Mouse (Mus musculus) A20 (cell line): ENCODE measurements at regions not wholly inside any gene's neighbourhood (a gene's known extent, or its start where the extent isn't known, plus 50 kb on each side); places are given as distances from the start of the nearest gene placed in this dataset.
A peak's percentile ranks its signal among the peaks of the same experiment; 100 is the strongest.

Source experiments
- DNase-seq: peaks from one replicate; pipeline ENCODE4 v3.0.0-alpha.2; 2011; ENCODE audit warnings: low read depth, low spot score

DNA sequence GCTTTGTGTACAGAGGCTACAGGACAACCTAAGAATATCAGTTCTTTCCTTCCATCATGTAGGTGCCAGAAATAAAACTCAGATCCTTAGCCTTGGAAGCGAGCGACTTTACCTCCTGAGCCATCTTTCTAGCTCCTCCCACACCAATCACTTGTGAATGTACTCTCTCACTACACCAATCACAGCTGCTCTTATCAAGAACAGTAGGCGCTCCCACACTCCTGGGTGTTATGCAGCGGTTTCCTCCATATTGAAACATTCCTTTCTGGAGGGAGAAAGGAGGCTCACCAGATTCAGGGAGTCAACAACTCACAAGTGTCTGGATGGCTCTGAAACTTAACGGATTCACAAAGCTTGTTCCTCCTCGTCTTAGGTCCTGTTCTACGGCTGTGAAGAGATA is 168.1 kb upstream of the Arid2 start:
- no peak for DNase-seq

DNA sequence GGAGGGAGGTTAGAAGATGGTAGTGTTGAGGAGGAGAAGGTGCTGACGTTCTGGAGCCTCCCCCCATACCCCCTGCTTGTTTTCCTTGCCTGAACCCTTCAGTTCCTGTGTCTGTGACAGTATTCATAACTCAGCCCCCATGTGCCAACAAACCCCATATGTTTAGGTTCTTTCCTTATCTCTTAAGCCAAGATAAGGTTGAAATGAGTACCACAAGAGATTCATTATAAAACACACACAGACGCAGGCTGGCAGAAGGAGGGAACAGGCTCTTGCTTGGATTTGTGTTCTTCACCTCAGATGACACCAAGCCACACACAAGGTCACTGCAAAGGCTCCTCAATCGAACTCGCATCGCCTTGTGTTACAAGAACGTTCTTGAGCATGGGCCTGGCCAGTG is 162.9 kb upstream of the Arid2 start:
- no peak for DNase-seq

DNA sequence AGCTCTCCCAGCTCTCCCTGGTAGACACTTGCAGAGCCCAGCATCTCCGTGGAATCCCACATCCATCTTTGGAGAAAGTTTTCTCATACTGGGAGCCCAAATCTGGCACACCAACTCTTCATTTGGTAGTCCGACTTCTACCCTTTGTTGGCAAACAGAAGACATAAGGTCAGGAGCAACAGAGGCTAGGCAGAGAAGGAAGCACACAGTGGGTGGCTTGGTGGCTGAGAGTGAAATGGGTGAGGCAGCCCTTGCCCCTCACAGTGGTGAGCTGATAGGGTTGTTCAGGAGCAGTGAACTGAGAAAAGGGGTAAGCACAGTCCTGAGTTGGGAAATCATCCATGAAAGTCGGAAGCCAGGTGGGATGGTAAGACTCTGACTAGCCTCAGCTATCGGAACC is 157.6 kb upstream of the Arid2 start:
- DNase-seq, result no peak

DNA sequence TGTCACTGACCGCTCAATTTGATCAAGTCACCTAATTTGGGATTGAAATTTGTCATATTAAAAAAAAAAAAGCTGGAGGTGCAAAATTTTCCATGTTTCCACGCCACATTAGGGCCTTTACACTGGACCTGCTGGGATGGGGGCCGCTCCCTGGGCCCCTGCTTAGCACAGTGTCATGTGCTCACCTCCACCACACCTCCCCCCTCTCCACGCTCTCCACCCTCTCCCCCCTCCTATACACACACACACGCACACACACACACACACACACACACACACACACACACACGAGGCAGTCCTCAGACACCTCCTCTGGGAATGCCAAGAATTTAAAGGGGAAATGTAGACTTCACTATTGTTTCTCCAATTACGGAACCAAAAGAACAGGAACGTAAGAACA is 156.8 kb upstream of the Arid2 start:
- DNase-seq, result no peak

DNA sequence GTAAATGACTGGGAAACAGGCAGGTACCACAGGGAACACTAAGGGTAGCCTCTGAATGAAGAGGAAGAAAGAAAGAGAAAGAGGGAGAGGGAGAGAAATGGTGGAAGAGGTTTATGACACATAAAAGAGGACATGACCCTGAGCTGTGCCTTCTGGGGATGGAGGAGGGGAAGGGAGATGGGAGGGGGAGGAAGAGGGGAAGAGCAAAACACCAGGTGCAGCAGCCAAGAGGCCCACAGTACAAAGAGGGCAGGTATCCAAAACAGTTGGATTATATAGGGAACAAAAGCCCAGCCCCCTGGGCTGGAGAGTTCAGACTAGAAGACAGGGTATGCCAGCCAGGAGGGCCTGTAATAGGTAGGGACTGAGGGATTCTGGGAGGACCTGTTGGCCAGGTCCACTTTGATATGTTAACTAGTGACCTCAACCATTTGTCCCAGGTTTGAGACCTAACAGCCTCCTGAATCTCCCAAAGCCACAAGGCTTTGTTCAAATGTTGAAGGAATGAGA is 155.7 kb upstream of the Arid2 start:
- DNase-seq, result peak; percentile 6

DNA sequence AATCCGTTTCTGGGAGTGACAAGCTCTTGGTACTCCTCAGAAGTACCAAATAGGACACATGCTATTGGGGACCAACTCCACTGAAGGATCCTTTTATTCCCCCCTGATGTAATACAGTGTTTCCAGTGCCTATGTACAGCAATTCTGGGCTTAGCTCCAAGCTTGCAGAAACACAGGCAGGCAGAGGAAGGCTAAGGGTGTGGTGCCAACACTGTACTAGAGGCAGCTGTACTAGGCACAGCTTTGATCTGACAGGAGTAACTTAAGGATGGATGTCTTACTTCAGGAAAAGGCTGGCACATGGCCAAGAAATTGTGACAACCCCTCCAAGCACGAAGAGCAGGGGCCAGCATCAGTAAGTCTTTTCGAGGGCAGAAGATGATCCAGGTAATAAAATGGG is 154.7 kb upstream of the Arid2 start:
- no peak for DNase-seq

DNA sequence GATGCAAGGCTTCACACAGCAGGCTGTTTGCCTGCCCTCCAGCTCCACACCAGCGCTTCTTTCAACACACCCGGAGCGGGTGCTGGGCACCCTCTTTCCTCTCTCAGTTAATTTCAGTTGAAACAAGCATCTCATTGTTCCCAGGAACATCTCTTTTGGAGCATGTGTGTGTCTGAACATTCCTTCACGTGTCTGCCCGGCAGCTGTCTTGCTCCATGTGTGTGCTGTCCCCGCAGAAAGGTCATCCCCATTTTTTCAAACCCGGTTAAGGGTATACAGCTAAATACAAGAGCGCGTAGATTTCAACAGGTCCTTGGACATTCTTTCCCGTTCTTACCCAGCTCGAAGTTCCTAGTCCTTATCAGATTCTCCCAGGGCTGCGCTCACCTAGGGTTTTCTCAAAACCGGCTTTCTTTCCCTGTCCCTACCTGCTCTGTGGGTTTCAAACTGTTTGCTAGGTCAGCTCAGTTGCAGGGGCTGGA is 152.0 kb upstream of the Arid2 start:
- no peak for DNase-seq

DNA sequence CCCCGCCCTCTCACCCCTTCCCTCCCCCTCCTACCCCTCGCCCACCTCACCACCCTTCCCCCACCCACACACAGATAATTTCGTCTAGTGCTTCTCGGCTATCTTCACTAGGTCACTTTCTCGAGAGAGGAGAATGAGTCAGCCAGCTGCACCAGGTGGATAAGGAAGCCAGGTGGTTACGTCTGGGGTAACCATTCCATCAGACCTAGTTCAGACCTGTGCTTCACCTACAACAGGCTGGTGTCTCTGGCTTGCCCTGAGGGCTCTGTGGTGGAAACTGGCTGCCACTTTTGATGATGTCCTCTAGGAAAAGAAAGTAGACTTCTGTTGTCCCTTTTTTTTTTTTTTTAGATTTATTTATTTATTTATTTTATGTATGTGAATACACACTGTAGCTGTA is 151.5 kb upstream of the Arid2 start:
- no peak for DNase-seq

DNA sequence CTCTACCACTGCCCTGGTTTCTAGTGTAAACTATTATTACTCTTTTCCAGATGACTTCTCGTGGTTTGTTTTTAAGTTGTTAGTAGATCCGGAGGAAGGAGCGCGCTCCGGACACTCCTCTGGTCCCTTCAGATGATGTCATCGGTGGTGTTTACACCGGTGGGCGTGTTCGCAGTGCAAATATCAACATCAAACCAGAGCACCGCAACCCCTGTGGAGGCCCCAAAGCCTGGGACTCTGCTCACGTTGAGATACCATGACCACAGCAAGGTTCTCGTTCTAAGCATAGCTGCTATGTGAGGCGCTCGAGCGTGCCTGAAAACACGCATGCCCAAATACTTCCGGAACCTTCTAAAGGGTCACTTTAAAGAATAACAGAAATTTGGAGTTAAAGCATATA is 149.8 kb upstream of the Arid2 start:
- no peak for DNase-seq

DNA sequence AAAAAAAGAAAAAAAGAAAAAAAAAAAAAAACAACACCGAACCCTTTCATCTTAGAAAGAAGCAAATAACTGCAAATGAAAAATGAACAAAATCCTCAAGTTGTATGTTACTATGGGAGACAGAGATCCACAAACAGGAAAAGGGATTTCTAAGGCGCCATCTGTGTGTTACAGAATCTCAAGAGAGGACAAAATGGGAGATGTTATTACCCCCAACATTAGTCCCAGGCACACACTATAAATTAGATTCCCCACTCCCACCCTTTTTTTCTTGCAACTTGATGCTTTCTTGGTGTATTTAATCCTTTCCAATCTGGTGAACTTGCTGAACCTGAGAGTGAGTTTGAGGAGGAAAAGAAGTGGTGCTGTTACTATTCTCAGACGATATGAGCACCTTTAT is 149.4 kb upstream of the Arid2 start:
- DNase-seq, result no peak

DNA sequence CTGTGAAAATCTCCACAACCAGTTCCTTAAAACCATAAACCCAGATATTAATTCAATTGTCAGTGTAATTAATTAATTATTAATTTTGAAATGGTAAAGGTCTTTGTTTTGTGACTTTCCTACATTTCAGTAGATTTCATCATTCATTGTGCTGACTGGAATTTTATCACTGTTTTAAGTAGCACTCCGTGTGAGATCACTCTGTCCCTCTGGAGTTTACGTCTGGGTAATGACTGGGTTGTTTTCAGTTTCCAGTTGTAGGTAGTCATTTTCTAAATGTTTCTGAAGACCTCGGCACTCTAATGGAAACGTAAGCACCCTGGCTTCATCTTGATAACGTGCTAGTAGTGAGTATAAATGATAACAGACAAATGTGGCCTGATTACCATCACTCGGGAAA is 133.8 kb upstream of the Arid2 start:
- no peak for DNase-seq

DNA sequence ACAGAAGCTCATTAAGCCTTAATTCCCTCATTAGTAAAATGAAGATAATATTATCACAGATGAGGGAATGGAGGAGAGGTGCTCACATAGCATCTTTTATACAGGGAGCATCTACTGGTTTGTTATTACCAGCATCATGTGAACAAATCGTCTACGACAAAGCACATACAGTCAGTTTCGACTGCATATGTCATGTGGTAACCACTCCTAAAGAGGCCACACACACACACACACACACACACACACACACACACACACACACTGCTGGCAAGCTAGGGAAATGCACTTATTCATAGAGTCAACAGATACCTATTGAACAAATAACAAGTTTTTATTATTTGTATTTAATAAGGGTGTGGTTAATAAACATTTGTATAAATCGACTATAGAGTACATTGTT is 129.0 kb upstream of the Arid2 start:
- no peak for DNase-seq

DNA sequence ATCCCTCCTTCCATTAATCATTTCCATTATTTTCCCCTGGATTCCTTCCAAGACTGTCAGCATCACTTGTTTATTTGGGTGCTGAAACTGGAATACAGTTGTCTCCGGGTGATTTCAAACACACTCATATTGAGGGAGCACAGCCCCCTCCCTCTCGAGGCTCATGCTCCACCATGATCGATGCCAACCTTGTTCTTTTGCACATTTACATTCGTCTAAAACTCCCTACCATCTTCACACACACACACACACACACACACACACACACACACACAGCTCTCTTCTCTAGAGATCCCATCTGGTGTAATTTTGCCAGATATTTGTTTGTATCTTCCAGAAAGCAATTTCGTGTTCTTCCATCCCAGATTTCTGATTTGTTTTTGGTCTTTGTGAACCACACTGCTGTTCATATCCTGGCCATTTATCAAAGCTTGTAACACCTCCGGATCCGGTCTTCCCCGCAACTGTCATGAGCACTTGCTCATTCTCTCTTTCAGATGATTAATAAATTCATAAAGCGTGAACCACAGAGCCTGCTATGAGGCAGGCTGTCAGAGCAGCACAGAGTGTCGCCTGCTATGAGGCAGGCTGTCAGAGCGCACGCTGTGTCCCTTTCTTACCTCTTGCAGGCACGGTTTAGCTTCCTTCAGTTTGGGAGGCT is 122.4 kb upstream of the Arid2 start:
- no peak for DNase-seq

DNA sequence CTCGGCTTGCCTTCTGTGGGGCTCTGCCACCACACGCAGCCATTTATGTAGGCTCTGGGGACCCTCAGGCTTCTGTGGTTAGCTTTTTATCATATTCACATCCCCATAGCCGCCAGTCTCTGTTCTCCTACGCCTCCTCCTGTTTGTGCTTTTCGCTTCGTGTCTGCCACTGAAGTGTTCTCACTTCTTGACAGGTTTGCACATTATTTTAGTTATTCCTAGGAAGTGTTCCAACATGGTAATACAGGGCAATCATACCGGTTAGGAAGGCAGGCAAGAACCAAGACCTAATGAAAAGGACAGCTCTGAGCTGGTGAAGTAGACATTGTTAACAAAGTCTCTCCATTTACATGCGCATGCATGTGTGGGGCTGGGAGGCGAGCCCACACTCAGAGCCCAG is 120.1 kb upstream of the Arid2 start:
- DNase-seq, result no peak

DNA sequence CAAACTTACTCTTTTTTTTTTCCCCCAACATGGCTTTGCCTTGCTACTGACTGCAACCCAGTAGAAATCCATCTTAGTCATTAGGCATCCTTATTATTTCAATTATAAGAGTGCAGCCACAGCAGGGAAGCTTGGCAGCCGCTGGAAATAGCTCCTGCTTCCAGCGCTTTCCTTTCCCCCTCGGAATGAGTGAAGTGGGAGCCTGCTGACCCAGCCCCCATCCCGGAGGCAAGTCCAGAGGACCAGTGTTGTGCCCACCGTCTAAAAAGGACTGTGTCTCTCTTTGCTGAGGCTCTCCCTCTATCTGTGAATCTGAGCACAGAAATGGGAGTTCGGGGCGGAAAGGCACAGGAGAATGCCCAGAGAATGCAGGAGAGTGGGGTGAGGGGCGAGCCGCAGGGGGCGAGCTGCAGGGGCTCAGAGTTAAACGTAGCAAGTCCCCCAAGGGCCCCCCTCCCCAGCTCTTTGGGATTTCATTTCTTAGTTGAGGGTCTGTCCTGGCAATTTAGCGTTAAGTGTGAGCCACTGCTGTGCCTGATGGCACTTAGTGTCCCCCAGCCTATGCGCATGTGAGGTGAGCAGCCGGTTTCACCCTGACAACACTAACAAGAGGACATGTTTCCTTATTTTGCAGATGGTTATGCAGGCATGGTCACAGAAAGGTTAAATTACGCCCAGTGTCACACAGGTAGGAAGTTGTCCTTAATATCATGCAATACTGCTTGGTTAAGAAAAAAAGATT is 117.4 kb upstream of the Arid2 start:
- no peak for DNase-seq

DNA sequence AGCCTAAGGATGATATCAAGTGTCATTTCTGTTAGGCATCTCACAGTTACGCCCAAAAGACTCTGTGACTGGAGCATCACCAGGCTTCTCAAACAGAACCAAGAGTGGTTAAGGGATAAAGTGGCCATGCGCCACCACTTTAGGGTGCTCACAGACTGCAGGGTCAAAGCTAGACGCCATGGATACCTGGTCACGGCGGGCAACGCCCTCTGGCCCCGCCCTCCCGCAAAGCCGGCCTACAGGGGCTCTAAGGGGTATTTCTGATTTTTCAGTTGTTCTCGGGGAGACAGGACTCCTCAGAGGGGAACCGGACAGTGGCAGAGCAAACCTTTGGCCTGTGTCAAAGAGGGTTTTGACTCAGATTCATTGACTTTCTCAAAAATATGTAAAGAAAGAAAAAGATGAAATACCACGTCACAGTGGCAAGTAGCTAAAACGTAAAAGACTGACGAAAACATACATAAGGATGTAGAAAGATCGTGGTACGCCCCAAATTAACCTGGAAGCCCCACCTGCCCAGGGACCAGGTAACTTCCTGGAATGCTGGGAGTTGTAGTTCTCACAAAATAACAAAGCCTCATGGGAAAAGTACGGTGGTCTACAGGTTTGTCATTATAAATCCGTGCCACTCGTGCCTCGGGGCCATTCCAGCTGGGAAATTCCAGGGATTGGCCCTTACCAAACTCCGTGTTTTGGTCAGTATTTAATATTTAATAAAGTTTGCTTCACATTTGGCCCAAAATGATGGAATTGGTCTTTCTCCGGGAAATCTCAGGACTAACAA is 116.1 kb upstream of the Arid2 start:
- no peak for DNase-seq

DNA sequence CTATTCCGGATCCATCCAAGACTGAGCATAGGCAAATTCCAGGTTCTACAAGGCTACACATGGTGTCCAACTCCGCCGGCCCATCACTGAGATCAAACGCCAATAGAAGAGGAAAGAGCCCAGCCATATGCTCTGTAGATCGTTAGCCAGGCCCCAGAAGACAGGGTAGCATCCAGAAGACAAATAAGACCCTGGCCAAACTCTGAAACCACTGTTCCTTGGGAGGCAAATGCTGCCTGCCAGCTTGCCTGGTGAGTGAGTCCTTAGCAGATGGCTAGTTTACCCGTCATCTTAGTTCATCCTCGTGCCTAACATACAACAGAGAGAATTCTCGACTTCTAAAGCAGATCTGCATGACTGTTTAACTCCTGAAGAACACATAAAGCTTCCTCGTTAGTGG is 109.4 kb upstream of the Arid2 start:
- DNase-seq, result no peak

DNA sequence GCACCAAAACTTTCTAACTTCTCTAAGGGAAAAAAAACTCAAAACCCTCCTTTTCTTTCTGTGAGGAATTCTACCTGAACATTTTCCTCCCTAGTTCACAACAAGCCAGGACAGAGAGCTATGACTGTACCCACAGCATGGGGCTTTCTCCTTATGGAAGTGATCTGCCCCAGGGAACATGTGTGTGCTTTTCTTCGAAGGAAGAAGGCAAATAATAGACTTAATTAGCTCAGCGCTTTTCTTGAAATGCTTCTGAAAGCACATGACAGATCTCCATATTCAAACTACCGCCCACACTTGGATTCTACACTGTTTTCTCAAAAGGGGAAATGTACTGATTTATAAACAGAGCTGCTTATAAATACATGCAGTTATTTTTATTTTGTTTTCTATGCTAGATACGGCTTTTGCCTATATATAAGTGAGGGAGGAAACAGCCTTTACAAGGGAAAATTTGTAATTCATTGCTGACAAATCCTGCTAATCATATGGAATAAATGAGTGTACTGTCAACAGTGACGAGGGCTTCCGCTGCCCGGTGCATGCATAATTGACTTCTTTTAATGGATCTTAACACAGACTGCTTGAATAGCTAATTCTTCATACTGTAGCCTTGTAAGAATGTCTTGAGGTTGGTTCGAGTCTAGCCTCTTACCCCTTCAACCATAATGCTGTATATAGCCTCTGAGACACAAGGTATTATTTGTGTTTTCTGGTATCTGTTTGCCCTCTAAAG is 108.8 kb upstream of the Arid2 start:
- no peak for DNase-seq

DNA sequence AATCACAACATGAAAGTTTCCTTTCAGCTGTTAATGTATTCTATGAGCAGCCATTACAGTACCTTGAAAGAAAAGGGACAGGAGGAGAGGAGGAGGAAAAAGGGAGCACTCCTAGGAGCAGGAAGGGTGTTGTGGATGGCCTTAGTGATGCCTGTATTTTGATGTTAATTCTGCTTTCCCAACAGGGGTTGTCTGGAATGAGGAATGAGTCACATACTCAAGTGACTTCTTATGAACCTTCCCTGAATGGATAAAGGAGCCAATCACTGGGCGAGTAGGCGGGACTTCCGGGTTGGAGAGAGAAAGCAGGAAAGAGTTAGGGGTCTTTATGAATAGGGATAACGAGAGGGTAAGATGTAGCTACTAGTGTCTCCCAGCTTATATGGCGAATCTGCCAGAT is 107.8 kb upstream of the Arid2 start:
- DNase-seq, result no peak

DNA sequence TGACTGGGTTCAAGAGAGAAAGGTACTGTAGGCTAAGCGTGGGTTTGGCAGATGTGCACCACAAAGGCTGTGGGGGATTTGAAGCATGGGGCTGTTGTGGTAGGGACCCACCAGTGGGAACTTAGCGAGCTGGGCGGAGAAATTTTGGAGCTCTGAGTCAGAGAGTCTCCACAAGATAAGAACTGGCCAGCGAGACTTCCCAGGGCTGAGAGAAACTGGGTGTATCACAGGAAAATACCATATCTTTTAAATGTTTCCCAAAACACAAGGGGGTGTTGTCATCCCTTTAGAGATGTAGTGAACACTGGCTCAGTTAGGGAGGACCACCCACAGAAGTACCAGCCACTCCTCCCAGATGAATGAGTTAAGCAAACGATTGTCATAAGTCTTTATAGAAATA is 107.3 kb upstream of the Arid2 start:
- DNase-seq, result no peak

DNA sequence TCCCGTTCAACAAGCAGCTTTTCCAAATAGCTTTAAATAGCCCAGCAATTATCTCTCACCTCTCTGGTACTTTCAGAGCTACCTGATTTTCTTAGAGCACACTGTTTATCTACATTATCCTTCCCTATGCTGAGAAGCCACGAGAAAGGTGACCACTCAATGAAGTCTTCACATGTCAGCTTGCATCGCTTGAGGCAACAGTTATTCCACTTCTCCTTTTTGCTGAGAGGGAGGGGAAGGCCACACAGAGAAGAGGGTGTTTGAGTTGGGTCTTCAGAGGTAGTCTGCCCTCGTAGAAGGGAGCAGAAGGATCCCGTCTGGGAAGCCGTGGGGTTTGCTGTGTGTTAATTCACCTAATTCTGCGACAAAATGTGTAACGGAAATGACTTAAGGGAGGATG is 106.3 kb upstream of the Arid2 start:
- peak; percentile 47 for DNase-seq

DNA sequence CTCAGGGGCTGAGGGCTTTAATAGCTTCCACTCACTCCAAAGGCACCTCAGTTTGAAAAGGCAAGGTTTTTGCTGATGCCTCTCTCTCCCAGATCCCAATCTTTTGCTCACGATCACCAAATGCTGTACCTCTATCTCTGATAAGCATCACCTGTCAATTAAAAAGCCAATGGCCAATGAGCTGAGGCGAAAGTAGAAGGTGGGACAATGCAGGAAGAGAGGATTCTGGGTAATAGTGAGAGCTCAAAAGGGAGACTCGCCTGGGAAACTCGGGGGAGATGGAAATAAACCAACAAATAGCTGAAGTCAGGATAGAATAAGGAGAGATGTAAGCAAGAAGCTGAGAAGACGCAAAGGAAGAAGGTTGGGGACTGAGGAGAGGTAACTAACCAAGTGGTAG is 105.0 kb upstream of the Arid2 start:
- no peak for DNase-seq
